Mouse (Mus musculus): ENCODE data around the gene Atp6v0a1. TPM values are rescaled to one million over a fixed set of nuclear protein-coding genes. Genes with fewer than 3 reads are reported as not detected.
A peak's percentile ranks its signal among the peaks of the same experiment; 100 is the strongest.

The Atp6v0a1 gene
- polyA plus RNA-seq, 1 experiment, result 61.5 TPM

- no peak for TF ChIP-seq CTCF (IDR thresholded peaks at IDR 0.05; ENCODE audit: control insufficient read depth, insufficient read depth, low read length)
- H3K27ac ChIP-seq (ENCODE audit: control insufficient read depth, insufficient read depth, low read depth, low read length, poor library complexity), result no peak overlapping the region; the same call in 1 of the 2 replicates
These were observed 42.4 kb downstream of the Atp6v0a1 start for GRCm38 (mm10) chr11:101051617-101052016.

GRCm38 (mm10) chr11:101052751-101053473 is 43.7 kb downstream of the Atp6v0a1 start:
- peak overlapping the region; percentile 84 for H3K27ac ChIP-seq (ENCODE audit: control insufficient read depth, insufficient read depth, low read depth, low read length, poor library complexity)

More at GRCm38 (mm10) chr11:101051617-101052016, 42.4 kb downstream of the Atp6v0a1 start:
- Histone ChIP-seq H3K4me1 (ENCODE audit: control insufficient read depth, insufficient read depth, low read length) (peaks cover 4% of the 10 kb centered on the region), H3K4me3 (replicated peaks; ENCODE audit: control insufficient read depth, low read depth, low read length) (no peak overlapping the region)
- WGBS, result 87% methylated on average over 8 of the region's 8 CpGs

GRCm38 (mm10) chr11:101053974-101054373 is 44.7 kb downstream of the Atp6v0a1 start:
- Histone ChIP-seq H3K4me3 (replicated peaks; ENCODE audit: control insufficient read depth, low read depth, low read length) (no peak overlapping the region), H3K27ac (ENCODE audit: control insufficient read depth, insufficient read depth, low read depth, low read length, poor library complexity) (no peak overlapping the region), H3K4me1 (ENCODE audit: control insufficient read depth, insufficient read depth, low read length) (peaks cover 4% of the 10 kb centered on the region)
- TF ChIP-seq POLR2A (IDR thresholded peaks at IDR 0.05; ENCODE audit: borderline replicate concordance, control insufficient read depth, low read depth, low read length) (no peak), CTCF (IDR thresholded peaks at IDR 0.05; ENCODE audit: control insufficient read depth, insufficient read depth, low read length) (peak; percentile 34; the same call in 1 of the 2 replicates)
- 94% methylated on average over 1 of the region's 1 CpGs for WGBS

More at GRCm38 (mm10) chr11:101052751-101053473, 43.7 kb downstream of the Atp6v0a1 start:
- Histone ChIP-seq H3K4me3 (replicated peaks; ENCODE audit: control insufficient read depth, low read depth, low read length) (no peak overlapping the region), H3K4me1 (ENCODE audit: control insufficient read depth, insufficient read depth, low read length) (peaks cover 4% of the 10 kb centered on the region)
- 38% methylated on average over 10 of the region's 10 CpGs for WGBS
- TF ChIP-seq POLR2A (IDR thresholded peaks at IDR 0.05; ENCODE audit: borderline replicate concordance, control insufficient read depth, low read depth, low read length) (no peak), CTCF (IDR thresholded peaks at IDR 0.05; ENCODE audit: control insufficient read depth, insufficient read depth, low read length) (no peak)

GRCm38 (mm10) chr11:101055418-101055817 is 46.2 kb downstream of the Atp6v0a1 start:
- no peak for TF ChIP-seq CTCF (IDR thresholded peaks at IDR 0.05; ENCODE audit: control insufficient read depth, insufficient read depth, low read length)
- H3K4me1 ChIP-seq (ENCODE audit: control insufficient read depth, insufficient read depth, low read length), result peaks cover 4% of the 10 kb centered on the region

GRCm38 (mm10) chr11:101056885-101057284 is 47.6 kb downstream of the Atp6v0a1 start:
- Histone ChIP-seq H3K4me1 (ENCODE audit: control insufficient read depth, insufficient read depth, low read length) (peaks cover under 1% of the 10 kb centered on the region), H3K4me3 (replicated peaks; ENCODE audit: control insufficient read depth, low read depth, low read length) (no peak overlapping the region), H3K27ac (ENCODE audit: control insufficient read depth, insufficient read depth, low read depth, low read length, poor library complexity) (no peak overlapping the region)
- no peak for TF ChIP-seq POLR2A (IDR thresholded peaks at IDR 0.05; ENCODE audit: borderline replicate concordance, control insufficient read depth, low read depth, low read length)
- no peak for TF ChIP-seq CTCF (IDR thresholded peaks at IDR 0.05; ENCODE audit: control insufficient read depth, insufficient read depth, low read length)
- 79% methylated on average over 8 of the region's 8 CpGs for WGBS

More at GRCm38 (mm10) chr11:101055418-101055817, 46.2 kb downstream of the Atp6v0a1 start:
- no peak overlapping the region; the same call in 1 of the 2 replicates for H3K27ac ChIP-seq (ENCODE audit: control insufficient read depth, insufficient read depth, low read depth, low read length, poor library complexity)
- H3K4me3 ChIP-seq (replicated peaks; ENCODE audit: control insufficient read depth, low read depth, low read length), result no peak overlapping the region
- 67% methylated on average over 14 of the region's 14 CpGs for WGBS

- no peak overlapping the region for H3K4me3 ChIP-seq (replicated peaks; ENCODE audit: control insufficient read depth, low read depth, low read length)
- peaks cover 5% of the 10 kb centered on the region for H3K4me1 ChIP-seq (ENCODE audit: control insufficient read depth, insufficient read depth, low read length)
- no peak overlapping the region for H3K27ac ChIP-seq (ENCODE audit: control insufficient read depth, insufficient read depth, low read depth, low read length, poor library complexity)
- TF ChIP-seq CTCF (IDR thresholded peaks at IDR 0.05; ENCODE audit: control insufficient read depth, insufficient read depth, low read length) (peak; percentile 75), POLR2A (IDR thresholded peaks at IDR 0.05; ENCODE audit: borderline replicate concordance, control insufficient read depth, low read depth, low read length) (no peak)
- WGBS, result 30% methylated on average over 5 of the region's 5 CpGs
These were observed 48.6 kb downstream of the Atp6v0a1 start for GRCm38 (mm10) chr11:101057860-101058259.

- H3K4me3 ChIP-seq (replicated peaks; ENCODE audit: control insufficient read depth, low read depth, low read length), result no peak overlapping the region
- H3K27ac ChIP-seq (ENCODE audit: control insufficient read depth, insufficient read depth, low read depth, low read length, poor library complexity), result no peak overlapping the region
- H3K4me1 ChIP-seq (ENCODE audit: control insufficient read depth, insufficient read depth, low read length), result peaks cover 11% of the 10 kb centered on the region
- TF ChIP-seq POLR2A (IDR thresholded peaks at IDR 0.05; ENCODE audit: borderline replicate concordance, control insufficient read depth, low read depth, low read length), result no peak
- no peak for TF ChIP-seq CTCF (IDR thresholded peaks at IDR 0.05; ENCODE audit: control insufficient read depth, insufficient read depth, low read length)
- whole genome bisulfite sequencing, result 67% methylated on average over 5 of the region's 5 CpGs
These were observed 49.5 kb downstream of the Atp6v0a1 start for GRCm38 (mm10) chr11:101058726-101059125.

- H3K4me1 ChIP-seq (ENCODE audit: control insufficient read depth, insufficient read depth, low read length), result peaks cover 15% of the 10 kb centered on the region
- H3K4me3 ChIP-seq (replicated peaks; ENCODE audit: control insufficient read depth, low read depth, low read length), result no peak overlapping the region
- TF ChIP-seq POLR2A (IDR thresholded peaks at IDR 0.05; ENCODE audit: borderline replicate concordance, control insufficient read depth, low read depth, low read length) (no peak), CTCF (IDR thresholded peaks at IDR 0.05; ENCODE audit: control insufficient read depth, insufficient read depth, low read length) (no peak)
- 91% methylated on average over 10 of the region's 10 CpGs for WGBS
- no peak overlapping the region; the same call in 1 of the 2 replicates for H3K27ac ChIP-seq (ENCODE audit: control insufficient read depth, insufficient read depth, low read depth, low read length, poor library complexity)
These were observed 50.2 kb downstream of the Atp6v0a1 start for GRCm38 (mm10) chr11:101059473-101059872.
